Mouse (Mus musculus): ENCODE data around the gene Sfxn5.

DNA sequence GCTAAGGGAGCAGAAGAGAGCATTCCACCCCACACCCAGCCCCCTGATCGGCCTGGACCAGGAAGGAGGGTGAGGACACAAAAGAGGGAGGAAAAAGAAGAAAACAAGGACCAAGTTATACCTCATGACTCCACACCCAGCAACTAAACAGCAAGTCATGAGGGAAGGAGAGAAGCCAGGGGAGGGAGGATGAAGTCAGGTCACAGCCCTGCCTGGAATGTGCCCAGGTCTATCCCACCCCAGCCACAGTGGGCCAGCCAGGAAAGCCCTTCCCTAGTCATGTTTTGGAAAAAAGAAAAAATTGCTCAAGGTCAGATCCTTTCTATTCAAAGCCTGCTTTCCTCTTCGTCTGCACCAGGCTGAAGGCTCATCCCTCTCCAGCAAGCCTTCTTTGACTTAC lies 39.3 kb upstream of the Sfxn5 start:
- TF ChIP-seq CTCF (IDR thresholded peaks at IDR 0.05) (no peak), EP300 (IDR thresholded peaks at IDR 0.05) (no peak)
